Mouse (Mus musculus) olfactory bulb, adult 2 months (tissue): ENCODE data around the gene Haghl. TPM values are rescaled to one million over a fixed set of nuclear protein-coding genes. Genes with fewer than 3 reads are reported as not detected.
A peak's percentile ranks its signal among the peaks of the same experiment; 100 is the strongest.

Source experiments
- H3K27ac ChIP-seq: fragments of 200-500 bp; 2 replicates; pipeline ENCODE4 v1.5.1; 2012; ENCODE audit warnings: low read depth, low read length; ENCODE audit not compliant: insufficient read depth
- H3K4me1 ChIP-seq: fragments of 200-500 bp; 2 replicates; pipeline ENCODE4 v1.6.1; 2012; ENCODE audit warnings: low read length; ENCODE audit not compliant: control insufficient read depth, insufficient read depth
- H3K4me3 ChIP-seq: fragments of 200-500 bp; 2 replicates; pipeline ENCODE4 v1.5.1; 2012; ENCODE audit warnings: mild to moderate bottlenecking, low read depth, low read length, moderate library complexity; ENCODE audit not compliant: insufficient read depth
- CTCF ChIP-seq: fragments of 200-500 bp; IDR thresholded peaks from 2 replicates; pipeline ENCODE4 v1.5.1; 2012; ENCODE audit warnings: low read depth, mild to moderate bottlenecking, low read length, moderate library complexity; ENCODE audit not compliant: insufficient read depth
- POLR2A ChIP-seq: fragments of 200-500 bp; IDR thresholded peaks from 2 replicates; pipeline ENCODE4 v1.6.1; 2012; ENCODE audit warnings: mild to moderate bottlenecking, low read depth, low read length, moderate library complexity; ENCODE audit not compliant: insufficient read depth
- WGBS: fragments of 180-500 bp; shearing (Covaris S2); methylation state at CpG from one replicate; pipeline ENCODE4 v1.1.7; 2018; 5-methylcytosine and 5-hydroxymethylcytosine counted together
- polyA plus RNA-seq: library from polyadenylated mRNA; stranded (reverse); fragments of >200 nt; gene quantifications from 2 replicates; pipeline ENCODE4 v1.2.4, GENCODE M21; 2012; ENCODE audit warnings: low replicate concordance; ENCODE audit not compliant: missing spikeins, insufficient read depth, insufficient read length

Gene Haghl
- polyA plus RNA-seq, 1 experiment: not detected

DNA sequence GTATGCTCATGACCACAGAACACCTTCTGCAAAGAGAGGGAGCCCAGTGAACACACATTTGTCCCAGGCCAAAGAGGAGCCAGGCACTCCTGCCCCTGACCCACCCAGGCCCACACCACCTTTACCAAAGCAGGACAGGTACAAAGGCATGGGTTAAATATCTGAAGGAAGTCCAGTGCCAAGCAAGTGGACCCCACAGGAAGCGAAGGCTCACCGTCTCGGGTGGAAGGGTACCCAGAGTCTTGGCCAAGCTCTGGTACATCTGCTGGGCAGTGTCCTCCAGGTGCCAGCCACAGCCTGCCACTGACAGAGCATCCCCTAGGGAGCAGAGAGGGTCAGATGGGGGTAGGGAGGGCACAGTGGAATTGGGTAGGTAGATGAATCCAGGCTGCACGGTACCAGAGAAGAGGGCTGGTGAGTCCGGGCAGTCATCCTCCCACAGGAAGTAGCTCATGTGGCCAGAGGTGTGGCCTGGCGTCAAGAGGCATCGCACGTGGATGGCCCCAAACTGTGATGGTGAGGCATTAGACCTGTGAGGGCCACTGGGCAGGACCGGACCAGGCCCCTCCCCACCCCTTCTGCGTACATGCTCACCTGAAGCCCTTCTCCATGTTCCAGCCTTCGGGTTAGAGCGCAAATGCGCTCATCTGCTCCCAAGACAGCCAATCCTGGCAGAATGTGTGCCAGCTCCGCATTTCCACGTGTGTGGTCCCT lies 1.5 kb downstream of the Haghl start:
- 65% methylated on average over 15 of the region's 15 CpGs for WGBS
- Histone ChIP-seq H3K27ac (no peak overlapping the region), H3K4me1 (peaks cover 15% of the 10 kb centered on the region), H3K4me3 (peak overlapping the region; percentile 64)
- TF ChIP-seq CTCF: no peak
- TF ChIP-seq POLR2A: no peak

DNA sequence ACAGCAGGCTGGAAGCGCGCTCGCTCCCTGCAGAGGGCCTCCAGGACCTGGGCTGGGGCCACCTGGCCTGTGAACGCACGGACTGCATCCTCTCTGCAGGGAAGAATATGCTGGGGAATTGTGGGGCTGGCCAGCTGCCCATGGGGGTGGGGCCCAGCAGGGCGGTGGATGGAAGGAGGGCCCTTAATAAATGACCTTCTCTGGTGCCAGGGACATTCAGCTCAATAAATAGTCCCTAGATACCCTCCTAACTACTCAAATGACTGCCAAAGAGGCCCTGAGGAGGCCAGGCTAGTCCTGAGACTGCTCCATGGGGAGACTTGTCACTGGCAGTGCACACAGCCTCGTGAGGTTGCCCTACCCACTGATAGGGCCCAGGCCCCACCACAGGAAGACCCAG lies 2.4 kb downstream of the Haghl start:
- Histone ChIP-seq H3K4me1 (peaks cover 18% of the 10 kb centered on the region), H3K4me3 (no peak overlapping the region), H3K27ac (no peak overlapping the region)
- WGBS: 46% methylated on average over 7 of the region's 7 CpGs
- TF ChIP-seq POLR2A: no peak
- TF ChIP-seq CTCF: no peak

DNA sequence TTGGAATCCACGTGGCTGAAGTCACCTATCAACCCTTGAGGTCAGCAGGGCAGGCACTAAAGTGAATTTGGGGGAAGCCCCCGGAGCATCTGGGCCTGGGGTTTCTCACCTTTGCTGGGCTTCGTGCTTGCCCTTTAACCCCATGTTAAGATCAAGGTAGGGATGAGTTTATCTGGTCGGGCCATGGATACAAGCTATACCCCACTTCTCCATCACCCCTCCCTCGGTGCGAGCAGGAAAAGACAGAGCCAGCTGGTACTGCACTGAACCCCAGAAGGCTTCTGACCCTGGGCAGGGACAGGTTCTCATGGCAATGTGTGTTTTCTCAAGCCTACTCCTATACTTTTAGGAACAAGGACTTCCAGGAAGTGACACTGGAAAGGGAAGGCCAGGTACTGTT lies 4.1 kb downstream of the Haghl start:
- WGBS: 78% methylated on average over 6 of the region's 6 CpGs
- no peak overlapping the region for H3K27ac ChIP-seq
- H3K4me3 ChIP-seq: no peak overlapping the region
- TF ChIP-seq CTCF (no peak), POLR2A (no peak)
- H3K4me1 ChIP-seq: peaks cover 18% of the 10 kb centered on the region

DNA sequence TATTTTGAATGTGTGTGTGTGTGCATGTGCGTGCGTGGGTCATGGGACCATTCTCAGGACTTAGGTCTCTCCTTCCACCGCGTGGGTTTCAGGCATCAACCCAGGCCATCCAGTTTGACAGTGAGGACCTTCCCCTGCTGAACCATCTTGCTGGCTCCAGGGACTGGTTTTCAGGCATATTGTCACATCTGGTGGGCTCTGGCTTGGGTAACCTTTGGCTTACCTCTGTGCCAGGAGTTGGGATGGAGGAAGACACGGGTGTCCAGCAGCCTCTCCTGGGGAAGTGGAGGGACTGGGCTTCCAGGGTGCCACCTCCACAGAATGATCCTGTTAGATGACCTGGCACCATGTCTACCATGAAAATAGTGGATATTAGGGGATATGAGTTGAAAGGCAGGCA lies 7.5 kb downstream of the Haghl start:
- Histone ChIP-seq H3K4me1 (peaks cover 10% of the 10 kb centered on the region), H3K4me3 (no peak overlapping the region), H3K27ac (no peak overlapping the region)
- 93% methylated on average over 5 of the region's 5 CpGs for WGBS
- no peak for TF ChIP-seq POLR2A

DNA sequence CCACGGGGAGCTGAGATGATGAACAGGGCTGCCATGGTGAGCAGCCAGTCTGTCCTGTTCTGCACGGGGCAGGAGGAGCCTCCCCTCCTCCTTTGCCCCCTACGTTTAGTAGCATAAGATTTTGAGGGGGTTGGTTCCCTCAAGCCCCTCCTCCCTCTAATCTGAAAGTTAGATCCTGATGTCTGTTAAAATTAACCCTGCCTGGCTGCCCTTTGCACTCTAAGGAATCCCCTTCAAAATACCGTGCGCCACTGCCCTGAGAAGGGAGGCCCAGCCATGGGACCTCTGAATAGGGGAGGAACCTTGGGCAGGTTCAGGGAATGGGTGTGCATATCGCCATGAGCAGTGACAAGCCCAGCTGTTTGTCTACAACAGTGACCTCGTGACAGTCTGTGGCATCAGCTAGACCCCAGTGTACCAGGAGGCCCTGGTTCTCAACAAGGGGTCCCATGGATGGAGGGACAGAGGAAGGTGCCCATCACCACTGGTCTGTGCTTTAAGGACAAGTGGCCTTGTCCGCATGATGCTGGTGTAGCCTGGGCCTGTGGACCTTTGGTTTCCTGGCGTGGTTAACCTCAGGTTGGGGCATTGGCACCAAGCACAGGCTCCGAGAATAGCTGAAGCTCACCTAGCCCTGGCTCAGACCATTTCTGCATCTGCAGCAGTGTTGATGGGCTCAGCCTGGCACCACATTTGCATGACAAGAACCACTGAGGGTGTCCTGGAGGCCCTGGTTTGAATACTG lies 10.0 kb downstream of the Haghl start:
- peaks cover 10% of the 10 kb centered on the region for H3K4me1 ChIP-seq
- TF ChIP-seq CTCF (no peak), POLR2A (no peak)
- no peak overlapping the region for H3K4me3 ChIP-seq
- no peak overlapping the region for H3K27ac ChIP-seq
- WGBS: 79% methylated on average over 10 of the region's 10 CpGs

DNA sequence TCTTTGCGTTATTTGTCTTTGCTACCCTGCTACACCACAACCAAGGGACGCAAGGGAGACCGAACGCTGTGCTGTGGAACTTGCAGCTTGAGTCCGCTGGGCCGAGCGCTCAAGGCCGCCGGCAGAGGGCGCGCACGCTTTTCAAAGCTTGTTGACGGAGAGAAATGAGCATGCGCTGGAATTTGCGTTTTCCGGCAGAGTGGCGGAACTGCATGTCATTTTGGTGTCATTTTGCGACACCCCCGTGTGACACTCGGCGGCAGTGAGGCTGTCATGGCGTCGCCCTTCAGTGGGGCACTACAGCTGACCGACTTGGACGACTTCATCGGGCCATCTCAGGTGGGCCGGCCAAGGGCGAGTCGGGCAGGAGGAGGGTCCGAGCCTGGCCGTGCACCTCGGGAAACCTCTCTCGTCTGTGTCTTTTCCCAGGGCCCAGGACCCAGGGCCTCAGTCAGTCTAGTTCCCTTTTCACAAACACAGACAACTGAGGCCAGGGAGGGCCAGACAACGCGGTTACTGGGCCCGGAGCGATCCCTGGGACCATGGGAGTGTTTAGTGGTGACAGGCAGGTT lies 11.8 kb downstream of the Haghl start, which contains the start of gene Narfl:
Narfl (plus strand) TSS at position 228 of the 572 bp plus-strand sequence.
- TF ChIP-seq POLR2A: peak; percentile 59; the same call in 1 of the 2 replicates
- peak; percentile 83 for TF ChIP-seq CTCF
- under 1% methylated on average over 37 of the region's 37 CpGs for WGBS
- Histone ChIP-seq H3K4me3 (peak within 1 kb of the TSS; percentile 66), H3K27ac (peak within 1 kb of the TSS; percentile 12; the same call in 1 of the 2 replicates), H3K4me1 (peaks cover 7% of the 10 kb centered on the region)

DNA sequence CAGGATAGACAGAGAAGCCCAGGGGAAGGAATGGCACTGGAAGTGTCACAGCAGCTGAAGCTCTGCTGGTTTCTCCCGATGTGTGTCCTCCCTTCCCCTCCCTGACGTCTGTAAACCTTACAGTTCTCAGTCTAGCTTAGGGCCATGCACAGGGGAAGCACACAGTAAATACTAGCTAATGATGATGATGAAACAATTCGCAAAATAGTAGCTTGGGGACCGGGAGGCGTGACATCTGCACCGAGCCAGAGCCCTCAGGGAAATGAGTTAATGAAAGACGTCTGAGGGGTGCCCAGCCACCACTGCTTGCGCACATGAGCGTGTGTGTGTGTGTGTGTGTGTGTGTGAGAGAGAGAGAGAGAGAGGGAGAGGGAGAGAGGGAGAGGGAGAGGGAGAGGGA lies 16.1 kb downstream of the Haghl start:
- WGBS: 33% methylated on average over 9 of the region's 9 CpGs
- Histone ChIP-seq H3K4me3 (no peak overlapping the region), H3K4me1 (peaks cover 3% of the 10 kb centered on the region), H3K27ac (no peak overlapping the region)
- no peak for TF ChIP-seq POLR2A
- no peak for TF ChIP-seq CTCF

DNA sequence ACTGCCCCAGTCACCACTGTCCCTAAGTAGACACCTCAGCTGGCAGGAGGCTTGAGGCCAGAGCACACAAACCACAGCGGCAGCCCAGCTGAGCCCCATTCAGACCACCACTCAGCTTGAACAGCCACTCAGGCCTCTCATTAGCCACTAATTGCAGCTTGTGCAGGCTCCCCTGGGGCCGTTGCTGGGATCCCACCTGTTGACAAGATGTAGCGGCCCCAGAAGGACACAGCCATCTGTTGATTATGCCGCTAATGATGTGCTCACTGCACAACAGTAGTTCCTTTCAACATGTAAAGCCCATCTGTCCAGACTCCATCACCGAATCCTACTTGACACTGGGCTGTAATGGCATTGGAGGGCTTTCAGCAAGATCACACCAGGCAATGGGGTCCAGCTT lies 19.6 kb downstream of the Haghl start:
- TF ChIP-seq CTCF (no peak), POLR2A (no peak)
- WGBS: 15% methylated on average over 5 of the region's 5 CpGs
- no peak overlapping the region for H3K27ac ChIP-seq

DNA sequence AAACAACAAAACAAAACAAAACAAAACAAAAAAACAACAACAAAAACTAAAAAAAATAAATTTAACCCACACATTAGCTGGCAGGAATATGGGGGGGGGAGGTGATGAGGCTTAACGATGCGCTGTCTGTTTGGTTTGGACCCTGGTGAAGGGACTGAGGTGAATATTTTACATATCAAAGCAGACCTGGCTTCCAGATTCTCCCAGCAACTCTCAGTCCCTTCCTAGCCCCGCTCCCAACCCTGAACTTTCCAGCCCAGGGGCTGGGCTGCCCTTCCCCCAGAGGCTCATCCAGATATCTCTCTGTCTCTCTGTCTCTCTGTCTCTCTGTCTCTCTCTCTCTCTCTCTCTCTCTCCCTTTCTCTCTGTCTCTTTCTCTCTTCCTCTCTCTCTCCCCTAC lies 22.9 kb downstream of the Haghl start:
- Histone ChIP-seq H3K4me1 (no peaks in the 10 kb centered on the region; the same call in 1 of the 2 replicates), H3K27ac (no peak overlapping the region)
- 47% methylated on average over 3 of the region's 3 CpGs for WGBS

More for the DNA sequence above, 19.6 kb downstream of the Haghl start:
- H3K4me1 ChIP-seq: no peaks in the 10 kb centered on the region; the same call in 1 of the 2 replicates
- H3K4me3 ChIP-seq: no peak overlapping the region

More for the DNA sequence above, 22.9 kb downstream of the Haghl start:
- no peak overlapping the region for H3K4me3 ChIP-seq
- no peak for TF ChIP-seq CTCF
- no peak for TF ChIP-seq POLR2A
